Mouse (Mus musculus) c-Kit-positive CD71-positive TER-119-negative erythroid progenitor cells, embryonic 14.5 days (primary cell): ENCODE data around the gene Rpusd2.
"Not testable (repeated sequence)": the region's sequence is repeated elsewhere in the genome, so short reads cannot be mapped to it uniquely, and the experiment has no call there.

ENCODE experiments used
- DNase-seq: peaks from one replicate; pipeline ENCODE4 v3.0.0-alpha.2; 2013; ENCODE audit warnings: low read depth

Rpusd2 gene

GRCm38 (mm10) chr2:119034656-119035396 is at the start of gene Rpusd2:
Rpusd2 (plus strand) TSS chr2:119034790.
- peak; percentile 98 for DNase-seq

GRCm38 (mm10) chr2:118995490-118995889 is 39.1 kb upstream of the Rpusd2 start:
- no peak for DNase-seq

GRCm38 (mm10) chr2:118995919-118996797 is 38.4 kb upstream of the Rpusd2 start:
- no peak for DNase-seq

- no peak for DNase-seq
Measured at GRCm38 (mm10) chr2:118996798-118997105, 37.8 kb upstream of the Rpusd2 start.

GRCm38 (mm10) chr2:118998115-118998866 is 36.3 kb upstream of the Rpusd2 start:
- no peak for DNase-seq

- DNase-seq, result no peak
Measured at GRCm38 (mm10) chr2:118999025-118999639, 35.5 kb upstream of the Rpusd2 start.

GRCm38 (mm10) chr2:119006886-119007285 is 27.7 kb upstream of the Rpusd2 start:
- no peak for DNase-seq

- no peak for DNase-seq
Measured at GRCm38 (mm10) chr2:119009376-119009775, 25.2 kb upstream of the Rpusd2 start.

GRCm38 (mm10) chr2:119014989-119015388 is 19.6 kb upstream of the Rpusd2 start:
- no peak for DNase-seq

GRCm38 (mm10) chr2:119015604-119016180 is 18.9 kb upstream of the Rpusd2 start:
- no peak for DNase-seq

GRCm38 (mm10) chr2:119016312-119016711 is 18.3 kb upstream of the Rpusd2 start:
- not testable (repeated sequence) for DNase-seq

GRCm38 (mm10) chr2:119017647-119018046 is 16.9 kb upstream of the Rpusd2 start:
- DNase-seq, result no peak

GRCm38 (mm10) chr2:119018391-119019122 is 16.0 kb upstream of the Rpusd2 start:
- no peak for DNase-seq

GRCm38 (mm10) chr2:119019131-119019530 is 15.5 kb upstream of the Rpusd2 start:
- DNase-seq, result no peak

GRCm38 (mm10) chr2:119019538-119019937 is 15.1 kb upstream of the Rpusd2 start:
- DNase-seq, result no peak

- no peak for DNase-seq
Measured at GRCm38 (mm10) chr2:119023154-119023660, 11.4 kb upstream of the Rpusd2 start.

- peak; percentile 79 for DNase-seq
Measured at GRCm38 (mm10) chr2:119024536-119025238, 9.9 kb upstream of the Rpusd2 start.

- DNase-seq, result no peak
Measured at GRCm38 (mm10) chr2:119025239-119025616, 9.4 kb upstream of the Rpusd2 start.

GRCm38 (mm10) chr2:119026951-119027350 is 7.6 kb upstream of the Rpusd2 start:
- no peak for DNase-seq

GRCm38 (mm10) chr2:119028941-119029551 is 5.5 kb upstream of the Rpusd2 start, which contains the start of gene Ccdc32:
Ccdc32 (minus strand) TSS chr2:119029393.
- DNase-seq, result peak; percentile 94
